Mouse (Mus musculus) testis, adult 2 months (tissue): ENCODE measurements around the gene Gm20388. TPM values are rescaled to one million over a fixed set of nuclear protein-coding genes. Genes with fewer than 3 reads are reported as not detected.

Experiments
- H3K27ac ChIP-seq: fragments of 200-500 bp; 2 replicates; pipeline ENCODE4 v1.5.1; 2012; ENCODE audit warnings: low read depth, low read length; ENCODE audit not compliant: control insufficient read depth, insufficient read depth
- H3K27me3 ChIP-seq: fragments of 200-500 bp; 2 replicates; pipeline ENCODE4 v1.6.1; 2012; ENCODE audit warnings: mild to moderate bottlenecking, low read length, moderate library complexity; ENCODE audit not compliant: control insufficient read depth, insufficient read depth
- H3K36me3 ChIP-seq: fragments of 200-500 bp; 2 replicates; pipeline ENCODE4 v1.6.1; 2012; ENCODE audit warnings: mild to moderate bottlenecking, low read length; ENCODE audit not compliant: control insufficient read depth, insufficient read depth
- H3K4me1 ChIP-seq: fragments of 200-500 bp; 2 replicates; pipeline ENCODE4 v1.6.1; 2012; ENCODE audit warnings: low read length; ENCODE audit not compliant: control insufficient read depth, insufficient read depth
- H3K4me3 ChIP-seq: fragments of 200-500 bp; 2 replicates; pipeline ENCODE4 v1.5.1; 2012; ENCODE audit warnings: low read depth, mild to moderate bottlenecking, low read length, moderate library complexity, mixed read lengths; ENCODE audit not compliant: control insufficient read depth
- CTCF ChIP-seq: fragments of 200-500 bp; IDR thresholded peaks from 2 replicates; pipeline ENCODE4 v1.5.1; 2012; ENCODE audit warnings: low read depth, mild to moderate bottlenecking, inconsistent platforms, low read length, moderate library complexity; ENCODE audit not compliant: control insufficient read depth, insufficient read depth, insufficient replicate concordance
- POLR2A ChIP-seq: fragments of 200-500 bp; IDR thresholded peaks from 2 replicates; pipeline ENCODE4 v1.6.1; 2012; ENCODE audit warnings: low read depth, mild to moderate bottlenecking, inconsistent platforms, low read length, moderate library complexity; ENCODE audit not compliant: control insufficient read depth
- polyA plus RNA-seq: library from polyadenylated mRNA; depleted of rRNA; stranded (reverse); fragments of >200 nt; gene quantifications from 2 replicates; pipeline ENCODE4 v1.2.3, GENCODE M21; 2012

Gm20388 gene
- polyA plus RNA-seq, 1 experiment, result 5.6 TPM

DNA sequence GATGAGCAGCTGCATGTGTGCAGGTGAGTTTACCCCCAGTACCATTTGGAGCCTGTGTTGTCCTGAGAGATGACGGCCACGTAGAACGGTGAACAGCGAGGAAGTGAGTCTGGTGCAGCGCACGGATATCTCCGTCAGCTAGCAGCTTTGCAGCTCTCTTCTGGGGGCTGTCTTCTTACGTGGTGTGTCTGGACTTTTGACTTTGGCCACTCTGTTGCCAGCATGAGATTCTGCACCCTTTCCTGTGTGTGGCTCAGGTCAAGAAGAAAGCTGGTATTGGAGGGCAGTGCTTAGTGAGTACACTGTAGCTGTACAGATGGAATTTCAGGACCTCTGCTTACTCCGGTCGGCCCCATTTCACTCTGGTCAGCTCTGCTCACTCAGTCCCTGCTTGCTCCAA lies 47.4 kb downstream of the Gm20388 start:
- H3K4me1 ChIP-seq, result no peaks in the 10 kb centered on the region
- peaks cover 2% of the 10 kb centered on the region for H3K36me3 ChIP-seq
- no peak overlapping the region for H3K4me3 ChIP-seq
- no peaks in the 10 kb centered on the region for H3K27me3 ChIP-seq
- no peak overlapping the region for H3K27ac ChIP-seq
- TF ChIP-seq CTCF, result no peak
- no peak for TF ChIP-seq POLR2A

DNA sequence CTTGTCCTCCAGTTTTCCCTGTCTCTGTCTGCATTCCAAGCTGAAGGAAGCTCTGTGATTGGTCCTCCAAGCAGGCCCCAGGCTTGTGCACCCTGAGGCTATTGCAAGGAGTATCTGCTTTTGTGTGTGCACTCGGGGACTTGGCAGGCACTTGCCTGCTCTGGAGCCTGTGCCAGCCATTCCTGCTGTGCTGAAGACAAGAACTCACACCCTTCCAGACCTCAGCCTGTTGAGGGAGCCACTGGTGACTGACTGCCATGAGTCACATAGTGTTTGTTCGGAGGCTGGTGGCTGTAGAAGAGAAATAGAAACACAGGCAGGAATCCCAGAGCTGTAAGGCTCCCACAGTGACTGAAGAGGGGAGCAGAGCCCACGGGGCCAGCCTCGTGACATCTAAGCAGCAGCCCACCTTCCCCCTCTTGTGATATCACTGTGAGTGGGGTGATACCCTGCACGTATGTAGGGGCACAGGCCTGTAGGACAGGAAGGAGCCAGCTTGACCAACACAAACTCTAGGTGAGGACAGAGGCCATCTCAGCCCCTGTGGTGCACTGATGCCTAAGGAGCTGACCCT lies 50.0 kb downstream of the Gm20388 start:
- Histone ChIP-seq H3K27ac (no peak overlapping the region), H3K27me3 (no peaks in the 10 kb centered on the region), H3K36me3 (no peaks in the 10 kb centered on the region), H3K4me3 (no peak overlapping the region), H3K4me1 (no peaks in the 10 kb centered on the region)
- TF ChIP-seq POLR2A, result no peak
- no peak for TF ChIP-seq CTCF

- no peaks in the 10 kb centered on the region; the same call in 1 of the 2 replicates for H3K4me1 ChIP-seq
- no peak overlapping the region for H3K4me3 ChIP-seq
- no peak for TF ChIP-seq CTCF
- no peak for TF ChIP-seq POLR2A
- H3K27me3 ChIP-seq, result no peaks in the 10 kb centered on the region
- H3K36me3 ChIP-seq, result no peaks in the 10 kb centered on the region
- no peak overlapping the region for H3K27ac ChIP-seq
Observed at GRCm38 (mm10) chr8:119964859-119965258, 54.2 kb downstream of the Gm20388 start.

DNA sequence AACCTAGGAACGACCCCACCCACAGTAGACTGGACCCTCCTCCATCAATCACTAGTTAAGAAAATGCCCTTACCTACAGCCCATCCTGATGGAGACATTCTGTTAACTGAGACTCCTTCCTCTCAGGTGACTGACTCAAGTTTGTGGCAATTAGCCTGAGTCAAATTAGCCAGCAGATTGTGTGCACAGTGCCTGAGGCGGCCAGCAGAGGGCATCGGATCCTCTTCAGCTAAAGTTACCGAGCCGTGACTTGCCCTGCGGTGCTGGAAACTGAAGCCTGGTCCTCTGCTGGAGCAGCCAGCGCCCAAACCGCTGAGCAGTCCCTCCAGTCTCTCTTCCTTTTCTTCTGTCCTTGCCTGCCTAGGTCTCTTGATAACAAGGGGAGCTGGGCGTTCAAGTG lies 56.8 kb downstream of the Gm20388 start:
- H3K4me1 ChIP-seq, result peaks cover 3% of the 10 kb centered on the region; the same call in 1 of the 2 replicates
- H3K36me3 ChIP-seq, result no peaks in the 10 kb centered on the region
- TF ChIP-seq POLR2A, result no peak
- TF ChIP-seq CTCF, result peak; percentile 26; the same call in 1 of the 2 replicates
- H3K27ac ChIP-seq, result no peak overlapping the region
- no peaks in the 10 kb centered on the region for H3K27me3 ChIP-seq
- H3K4me3 ChIP-seq, result no peak overlapping the region

GRCm38 (mm10) chr8:119970169-119970568 lies 59.5 kb downstream of the Gm20388 start:
- TF ChIP-seq CTCF (no peak), POLR2A (no peak)
- H3K4me1 ChIP-seq, result peaks cover 3% of the 10 kb centered on the region; the same call in 1 of the 2 replicates

DNA sequence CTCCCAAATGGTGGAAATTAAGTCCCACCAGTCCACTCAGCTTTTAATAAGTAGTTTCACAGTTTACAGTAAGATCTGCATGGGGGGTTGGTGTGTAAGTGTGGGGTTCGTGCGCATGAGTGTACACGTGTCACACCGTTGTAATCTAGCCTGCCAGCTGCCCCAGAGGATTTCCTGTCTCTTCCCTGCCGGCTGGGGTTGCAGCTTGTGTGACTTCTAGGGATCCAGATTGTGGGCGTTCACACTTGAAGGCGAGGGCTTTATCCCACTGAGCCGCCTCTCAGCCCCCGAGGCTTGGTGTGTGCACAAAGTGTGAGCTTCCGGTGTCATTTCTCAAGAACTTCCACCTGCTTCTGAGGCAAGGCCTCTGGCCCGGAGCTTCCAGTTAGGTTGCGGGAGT lies 61.9 kb downstream of the Gm20388 start:
- peaks cover 3% of the 10 kb centered on the region; the same call in 1 of the 2 replicates for H3K4me1 ChIP-seq
- no peak overlapping the region for H3K4me3 ChIP-seq
- H3K36me3 ChIP-seq, result no peaks in the 10 kb centered on the region
- no peak overlapping the region for H3K27ac ChIP-seq
- H3K27me3 ChIP-seq, result no peaks in the 10 kb centered on the region
- no peak for TF ChIP-seq POLR2A
- TF ChIP-seq CTCF, result no peak

More at GRCm38 (mm10) chr8:119970169-119970568, 59.5 kb downstream of the Gm20388 start:
- H3K27ac ChIP-seq, result no peak overlapping the region
- H3K36me3 ChIP-seq, result no peaks in the 10 kb centered on the region
- H3K4me3 ChIP-seq, result no peak overlapping the region
- no peaks in the 10 kb centered on the region for H3K27me3 ChIP-seq

GRCm38 (mm10) chr8:119978770-119979381 lies 68.2 kb downstream of the Gm20388 start:
- Histone ChIP-seq H3K27ac (no peak overlapping the region), H3K4me1 (no peaks in the 10 kb centered on the region), H3K4me3 (no peak overlapping the region), H3K36me3 (no peaks in the 10 kb centered on the region), H3K27me3 (no peaks in the 10 kb centered on the region)
- no peak for TF ChIP-seq CTCF
- TF ChIP-seq POLR2A, result no peak
